Mouse (Mus musculus) spleen, adult 2 months (tissue): ENCODE measurements around the gene Tmem184b. TPM values are rescaled to one million over a fixed set of nuclear protein-coding genes. Genes with fewer than 3 reads are reported as not detected.

Experiments used
- DNase-seq, 2 experiments: peaks; one replicate each; pipeline versions ENCODE4 v3.0.0 to v3.0.0-alpha.2; 2012 to 2021; ENCODE audit warnings: low spot score in 2 of 2, low read depth in 1 of 2
- H3K27ac ChIP-seq: fragments of 200-500 bp; 2 replicates; pipeline ENCODE4 v1.5.1; 2012; ENCODE audit warnings: low read length, inconsistent platforms; ENCODE audit not compliant: insufficient read depth
- H3K27me3 ChIP-seq: fragments of 200-500 bp; 2 replicates; pipeline ENCODE4 v1.6.1; 2012; ENCODE audit warnings: mild to moderate bottlenecking, moderate library complexity, low read length, inconsistent platforms; ENCODE audit not compliant: control insufficient read depth, insufficient read depth
- H3K36me3 ChIP-seq: fragments of 200-500 bp; 2 replicates; pipeline ENCODE4 v1.6.1; 2012; ENCODE audit warnings: mild to moderate bottlenecking, low read length, inconsistent platforms; ENCODE audit not compliant: control insufficient read depth, insufficient read depth
- H3K4me1 ChIP-seq: fragments of 200-500 bp; 2 replicates; pipeline ENCODE4 v1.6.1; 2011; ENCODE audit warnings: inconsistent platforms; ENCODE audit not compliant: control insufficient read depth, insufficient read depth, insufficient read length
- H3K4me3 ChIP-seq: fragments of 200-500 bp; 2 replicates; pipeline ENCODE4 v1.5.1; 2011; ENCODE audit warnings: mild to moderate bottlenecking, inconsistent platforms; ENCODE audit not compliant: insufficient read depth, insufficient read length; ENCODE audit errors: extremely low read depth
- CTCF ChIP-seq: fragments of 200-500 bp; IDR thresholded peaks from 2 replicates; pipeline ENCODE4 v1.5.1; 2011; ENCODE audit warnings: mild to moderate bottlenecking, inconsistent platforms; ENCODE audit not compliant: insufficient read depth, insufficient read length, insufficient replicate concordance; ENCODE audit errors: extremely low read depth
- POLR2A ChIP-seq: fragments of 200-500 bp; IDR thresholded peaks from 2 replicates; pipeline ENCODE4 v1.6.1; 2011; ENCODE audit warnings: low read depth, low read length, inconsistent platforms
- WGBS: fragments of 180-500 bp; shearing (Covaris S2); methylation state at CpG from one replicate; pipeline ENCODE4 v1.1.7; 2018; 5-methylcytosine and 5-hydroxymethylcytosine counted together
- polyA plus RNA-seq: library from polyadenylated mRNA; depleted of rRNA; stranded (reverse); fragments of >200 nt; gene quantifications from 2 replicates; pipeline ENCODE4 v1.2.3, GENCODE M21; 2012

Gene Tmem184b
- polyA plus RNA-seq, 1 experiment = 89.7 TPM

DNA sequence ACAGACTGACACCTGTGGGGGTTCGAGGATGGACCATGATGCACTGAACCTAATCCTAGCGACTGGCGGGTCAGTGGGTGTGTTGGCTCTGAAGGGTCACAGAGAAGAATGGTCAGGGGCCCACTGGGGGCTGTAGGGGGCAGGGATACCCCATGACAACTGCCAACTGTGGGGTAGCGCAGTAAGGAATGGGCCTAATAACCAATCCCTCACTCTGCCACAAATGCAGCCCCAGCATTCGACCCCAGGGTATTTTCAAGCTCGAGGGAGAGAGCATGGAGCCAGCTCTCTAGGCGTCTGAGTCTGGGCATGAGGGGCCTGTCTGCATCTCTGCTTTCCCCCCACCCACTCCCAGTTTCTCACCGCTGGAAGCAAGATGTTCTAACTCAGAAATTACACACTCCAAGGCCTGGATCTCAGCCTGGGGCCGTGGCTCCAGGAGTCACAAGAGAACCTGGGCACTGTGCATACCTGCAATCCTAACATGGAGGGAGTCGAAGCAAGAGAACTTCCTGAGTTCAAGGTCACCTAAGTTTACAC lies 27.2 kb upstream of the Tmem184b start:
- Histone ChIP-seq H3K36me3 (peaks cover 9% of the 10 kb centered on the region), H3K27me3 (no peaks in the 10 kb centered on the region), H3K27ac (no peak overlapping the region), H3K4me3 (no peak overlapping the region), H3K4me1 (no peaks in the 10 kb centered on the region; the same call in 1 of the 2 replicates)
- DNase-seq = no peak
- WGBS = 83% methylated on average over 10 of the region's 10 CpGs
- no peak for TF ChIP-seq CTCF
- no peak for TF ChIP-seq POLR2A

DNA sequence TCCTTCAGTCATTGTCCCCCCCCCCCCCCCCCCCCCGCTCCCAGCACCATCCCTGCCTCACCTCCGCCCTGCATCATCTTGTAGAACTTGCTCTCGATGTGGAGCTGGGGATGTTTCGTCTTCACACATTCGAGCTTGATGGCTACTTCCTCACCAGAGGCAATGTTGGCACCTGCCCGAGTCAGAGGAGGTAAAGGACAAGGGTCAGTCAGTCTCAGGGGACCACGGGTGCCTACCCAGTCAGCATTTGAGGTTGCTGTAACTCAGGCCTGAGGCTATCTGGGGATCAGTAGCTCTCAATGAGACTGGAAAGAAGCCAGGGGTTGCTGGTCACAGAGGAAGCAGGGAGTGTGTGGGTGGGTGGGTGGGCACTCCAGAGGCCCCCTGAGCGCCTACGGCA lies 26.6 kb upstream of the Tmem184b start:
- Histone ChIP-seq H3K4me1 (no peaks in the 10 kb centered on the region; the same call in 1 of the 2 replicates), H3K4me3 (no peak overlapping the region), H3K36me3 (peaks cover 10% of the 10 kb centered on the region), H3K27me3 (no peaks in the 10 kb centered on the region), H3K27ac (no peak overlapping the region)
- WGBS = 86% methylated on average over 9 of the region's 9 CpGs
- TF ChIP-seq POLR2A (no peak), CTCF (no peak)
- DNase-seq = no peak

DNA sequence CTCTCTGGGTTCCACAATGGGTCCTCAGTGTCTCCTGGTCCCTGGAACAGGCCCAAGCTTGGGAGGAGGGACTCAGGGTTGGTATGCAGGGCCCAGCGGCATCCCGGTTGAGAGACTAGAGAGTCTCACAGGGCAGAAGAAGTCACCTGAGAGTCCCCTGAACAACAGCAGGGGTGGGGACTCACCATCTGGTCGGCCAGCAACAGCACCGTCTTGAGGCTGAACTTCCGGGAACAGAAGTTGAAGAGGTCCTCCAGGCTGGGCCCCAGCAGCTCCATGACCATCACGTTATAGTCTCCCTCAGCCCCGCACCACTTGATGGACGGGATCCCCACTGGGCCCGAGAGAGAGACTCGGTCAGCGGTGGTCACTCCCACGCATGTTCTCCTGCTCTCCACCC lies 26.2 kb upstream of the Tmem184b start:
- WGBS = 93% methylated on average over 12 of the region's 12 CpGs
- DNase-seq = no peak
- Histone ChIP-seq H3K27me3 (no peaks in the 10 kb centered on the region), H3K4me3 (no peak overlapping the region), H3K4me1 (no peaks in the 10 kb centered on the region; the same call in 1 of the 2 replicates), H3K27ac (no peak overlapping the region), H3K36me3 (peaks cover 11% of the 10 kb centered on the region)
- TF ChIP-seq CTCF (no peak), POLR2A (no peak)

DNA sequence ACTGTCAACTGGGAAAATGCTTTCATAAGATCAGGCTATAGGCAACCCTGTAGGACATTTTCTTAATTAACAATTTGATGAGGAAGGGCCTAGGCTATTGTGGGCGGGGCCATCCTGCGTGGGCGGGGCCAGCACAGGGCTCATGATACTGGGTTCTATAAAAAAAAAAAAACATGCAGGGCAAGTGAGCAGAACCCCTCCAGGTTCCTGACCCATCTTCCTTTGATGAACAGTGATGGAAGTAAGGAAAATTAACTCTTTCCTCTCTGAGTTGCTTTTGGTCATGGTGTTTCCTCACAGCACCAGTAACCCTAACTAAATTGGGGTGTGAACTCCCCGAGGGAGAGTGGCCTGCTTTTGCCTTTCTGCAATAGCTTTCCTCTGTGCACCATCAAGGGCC lies 25.2 kb upstream of the Tmem184b start:
- H3K27ac ChIP-seq = no peak overlapping the region
- H3K4me3 ChIP-seq = no peak overlapping the region
- H3K36me3 ChIP-seq = peaks cover 18% of the 10 kb centered on the region
- WGBS = 81% methylated on average over 4 of the region's 4 CpGs
- DNase-seq = no peak
- H3K27me3 ChIP-seq = no peaks in the 10 kb centered on the region
- no peaks in the 10 kb centered on the region; the same call in 1 of the 2 replicates for H3K4me1 ChIP-seq
- TF ChIP-seq POLR2A (no peak), CTCF (no peak)

DNA sequence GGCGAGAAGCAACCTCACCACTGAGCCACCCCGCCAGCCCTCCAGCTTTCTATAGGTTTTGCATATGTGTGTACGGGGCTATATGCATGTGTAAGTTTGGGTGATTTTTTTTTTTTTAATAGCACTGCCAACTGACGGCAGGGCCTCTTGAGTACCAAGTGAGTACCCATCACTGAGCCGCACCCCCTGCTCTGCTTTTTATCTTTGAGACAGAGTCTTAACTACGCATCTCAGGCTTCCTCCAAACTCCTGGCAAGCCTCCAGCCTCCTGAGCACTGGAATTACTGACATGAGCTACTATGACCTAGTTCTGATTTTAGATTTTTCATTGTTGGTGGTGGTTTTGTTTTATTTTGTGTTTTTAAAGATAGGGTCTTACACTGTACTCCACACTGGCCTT lies 24.1 kb upstream of the Tmem184b start:
- no peak for TF ChIP-seq POLR2A
- no peak for TF ChIP-seq CTCF
- H3K4me1 ChIP-seq = no peaks in the 10 kb centered on the region
- 77% methylated on average over 6 of the region's 6 CpGs for WGBS
- H3K4me3 ChIP-seq = no peak overlapping the region
- DNase-seq = no peak
- H3K27ac ChIP-seq = no peak overlapping the region
- H3K36me3 ChIP-seq = peaks cover 18% of the 10 kb centered on the region
- H3K27me3 ChIP-seq = no peaks in the 10 kb centered on the region

DNA sequence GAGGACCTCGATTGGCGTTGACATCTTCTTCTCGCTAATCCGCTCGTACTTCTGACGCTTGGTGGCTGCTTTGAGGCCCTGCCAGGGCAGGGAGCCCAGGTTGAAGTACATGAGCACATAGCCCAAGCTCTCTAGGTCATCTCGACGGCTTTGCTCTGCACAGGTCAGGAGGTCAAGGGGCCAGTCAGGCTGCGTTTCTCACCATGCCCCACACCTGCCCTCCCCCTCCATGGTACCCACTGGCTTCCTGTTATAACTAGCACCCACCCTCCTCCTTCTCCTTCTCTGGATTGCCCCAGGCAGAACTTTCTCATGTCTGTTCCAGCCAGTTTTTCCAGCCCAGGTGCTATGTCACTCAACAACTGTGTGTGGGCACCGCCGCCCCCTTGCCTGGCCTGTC lies 22.1 kb upstream of the Tmem184b start:
- no peak overlapping the region for H3K4me3 ChIP-seq
- H3K4me1 ChIP-seq = no peaks in the 10 kb centered on the region
- WGBS = 92% methylated on average over 11 of the region's 11 CpGs
- DNase-seq = no peak
- H3K27me3 ChIP-seq = no peaks in the 10 kb centered on the region
- no peak for TF ChIP-seq POLR2A
- TF ChIP-seq CTCF = no peak
- H3K36me3 ChIP-seq = peaks cover 18% of the 10 kb centered on the region
- H3K27ac ChIP-seq = no peak overlapping the region

DNA sequence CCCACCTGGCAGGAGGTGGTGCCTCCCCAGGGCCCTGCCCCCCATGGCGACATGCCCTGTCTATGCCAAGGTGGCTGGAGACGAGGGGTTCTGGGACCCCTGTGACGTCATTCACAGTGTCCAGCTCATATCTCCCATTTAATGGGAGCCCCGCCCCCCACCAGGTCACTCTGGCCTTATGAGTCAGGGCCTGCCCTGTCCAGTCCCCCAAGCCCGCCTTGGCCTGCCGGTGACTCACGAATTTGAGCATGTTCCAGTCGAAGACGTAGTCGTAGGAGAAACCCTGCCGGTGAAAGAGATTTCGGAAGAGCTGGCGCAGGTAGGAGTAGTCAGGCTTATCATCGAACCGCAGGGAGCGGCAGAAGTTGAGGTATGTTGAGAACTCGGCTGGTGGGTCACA lies 21.2 kb upstream of the Tmem184b start:
- H3K27me3 ChIP-seq = no peaks in the 10 kb centered on the region
- H3K27ac ChIP-seq = no peak overlapping the region
- H3K4me3 ChIP-seq = no peak overlapping the region
- peaks cover 18% of the 10 kb centered on the region for H3K36me3 ChIP-seq
- no peak for DNase-seq
- TF ChIP-seq POLR2A (no peak), CTCF (no peak)
- WGBS = 90% methylated on average over 17 of the region's 17 CpGs
- H3K4me1 ChIP-seq = no peaks in the 10 kb centered on the region
